Mouse (Mus musculus) limb, embryonic 14.5 days (tissue): ENCODE results near the gene Arhgap24. TPM values are rescaled to one million over a fixed set of nuclear protein-coding genes. Genes with fewer than 3 reads are reported as not detected.

ENCODE experiments used
- ATAC-seq: fragments of 200-750 bp; cut with Nextera tagmentation; 2 replicates; pipeline ENCODE4 v1.8.0; 2017; ENCODE audit warnings: low read depth, moderate number of reproducible peaks, moderate TSS enrichment; ENCODE audit not compliant: low FRiP score
- DNase-seq: peaks from one replicate; pipeline ENCODE4 v3.0.0-alpha.2; 2015; ENCODE audit warnings: low spot score
- H3K27ac ChIP-seq: fragments of 300-500 bp; sonication (generic); replicated peaks from 2 replicates; pipeline ENCODE4 v1.5.1; 2014; ENCODE audit warnings: low read depth, mild to moderate bottlenecking, low read length, moderate library complexity, mixed read lengths
- H3K27me3 ChIP-seq: fragments of 300-500 bp; sonication (generic); 2 replicates; pipeline ENCODE4 v1.6.1; 2014; ENCODE audit warnings: low read length, mixed read lengths; ENCODE audit not compliant: control insufficient read depth, insufficient read depth
- H3K36me3 ChIP-seq: fragments of 300-500 bp; sonication (generic); 2 replicates; pipeline ENCODE4 v1.6.1; 2014; ENCODE audit warnings: mild to moderate bottlenecking, low read length, moderate library complexity, mixed read lengths; ENCODE audit not compliant: control insufficient read depth, insufficient read depth
- H3K4me1 ChIP-seq: fragments of 300-500 bp; sonication (generic); 2 replicates; pipeline ENCODE4 v1.6.1; 2014; ENCODE audit warnings: antibody characterized with exemption, low read length, mixed read lengths; ENCODE audit not compliant: control insufficient read depth, insufficient read depth
- H3K4me2 ChIP-seq: fragments of 300-500 bp; sonication (generic); replicated peaks from 2 replicates; pipeline ENCODE4 v1.6.1; 2014; ENCODE audit warnings: low read depth, mild to moderate bottlenecking, low read length, moderate library complexity; ENCODE audit not compliant: severe bottlenecking
- H3K4me3 ChIP-seq: fragments of 300-500 bp; sonication (generic); replicated peaks from 2 replicates; pipeline ENCODE4 v1.5.1; 2014; ENCODE audit warnings: low read length
- H3K9ac ChIP-seq: fragments of 300-500 bp; sonication (generic); 2 replicates; pipeline ENCODE4 v1.6.1; 2014; ENCODE audit warnings: mild to moderate bottlenecking, low read depth, low read length, moderate library complexity; ENCODE audit not compliant: severe bottlenecking
- H3K9me3 ChIP-seq: fragments of 300-500 bp; sonication (generic); 2 replicates; pipeline ENCODE4 v1.6.1; 2016; ENCODE audit warnings: low read length; ENCODE audit not compliant: control insufficient read depth
- POLR2A ChIP-seq: fragments of 200-500 bp; IDR thresholded peaks from 2 replicates; pipeline ENCODE4 v1.8.0; 2012; ENCODE audit warnings: inconsistent platforms, mild to moderate bottlenecking, moderate library complexity, borderline replicate concordance; ENCODE audit not compliant: insufficient read depth, insufficient read length; ENCODE audit errors: extremely low read depth
- WGBS: fragments of 180-500 bp; shearing (Covaris S2); extraction: QIAGEN DNeasy Blood & Tissue Kit; methylation state at CpG from one replicate; pipeline ENCODE4 v1.1.7; 2014; 5-methylcytosine and 5-hydroxymethylcytosine counted together
- polyA plus RNA-seq, 2 experiments: library from polyadenylated mRNA; depleted of rRNA in 1 of 2; stranded (reverse) in 1 of 2; unstranded in 1 of 2; fragments of >200 nt; fragmentation: Nextera tagmentation in 1 of 2; extraction: Ambion mirVana in 1 of 2; gene quantifications; 2 replicates each; pipeline versions ENCODE4 v1.2.1 to v1.2.3; 2012 to 2014

Gene Arhgap24
- polyA plus RNA-seq, 2 experiments: 20.2 to 25.8 TPM

- H3K27ac ChIP-seq: no peak overlapping the region
- ATAC-seq (no peak), DNase-seq (no peak)
These were observed 248.3 kb downstream of the Arhgap24 start for GRCm38 (mm10) chr5:102729476-102729875.

DNA sequence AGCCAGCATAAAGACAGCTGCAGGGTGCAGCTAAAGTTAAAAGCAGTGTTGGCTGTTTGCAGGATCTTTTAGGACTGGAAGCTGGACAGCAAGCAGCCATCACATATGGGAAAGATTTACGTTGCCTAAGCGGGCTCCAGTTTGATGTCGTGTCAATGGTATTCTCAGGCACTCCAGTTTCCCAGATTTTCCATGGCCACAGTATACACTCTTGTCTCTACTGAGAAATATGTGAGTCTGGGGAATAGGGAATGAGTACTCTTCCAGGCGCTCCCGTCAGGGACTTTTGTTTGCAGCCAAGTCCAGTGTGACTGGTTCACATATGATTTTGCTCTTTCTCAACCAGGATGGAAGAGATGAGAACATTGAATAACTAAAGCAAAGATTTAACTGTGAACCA, 254.9 kb downstream of the Arhgap24 start:
- Histone ChIP-seq H3K9ac (no peak overlapping the region), H3K27me3 (no peaks in the 10 kb centered on the region), H3K4me1 (peaks cover 7% of the 10 kb centered on the region), H3K36me3 (no peaks in the 10 kb centered on the region), H3K4me3 (no peak overlapping the region), H3K9me3 (no peaks in the 10 kb centered on the region), H3K27ac (peak overlapping the region; percentile 63), H3K4me2 (0 out of 2 replicates have a peak overlapping the region, but pooled peaks have one; percentile 5)
- peak; percentile 90 for DNase-seq
- no peak for TF ChIP-seq POLR2A
- peak; percentile 93 for ATAC-seq
- WGBS: 17% methylated on average over 5 of the region's 5 CpGs

More at GRCm38 (mm10) chr5:102729476-102729875, 248.3 kb downstream of the Arhgap24 start:
- Histone ChIP-seq H3K27me3 (no peaks in the 10 kb centered on the region), H3K4me1 (peaks cover 19% of the 10 kb centered on the region), H3K9me3 (no peaks in the 10 kb centered on the region), H3K4me2 (no peak overlapping the region), H3K9ac (no peak overlapping the region), H3K4me3 (no peak overlapping the region), H3K36me3 (no peaks in the 10 kb centered on the region)
- TF ChIP-seq POLR2A: no peak
- WGBS: 52% methylated on average over 3 of the region's 3 CpGs

GRCm38 (mm10) chr5:102742554-102743255, 261.5 kb downstream of the Arhgap24 start:
- no peak overlapping the region for H3K9ac ChIP-seq
- no peaks in the 10 kb centered on the region for H3K9me3 ChIP-seq
- H3K4me2 ChIP-seq: no peak overlapping the region
- H3K27me3 ChIP-seq: no peaks in the 10 kb centered on the region
- TF ChIP-seq POLR2A: no peak
- ATAC-seq (no peak), DNase-seq (no peak)
- H3K4me1 ChIP-seq: peaks cover 9% of the 10 kb centered on the region
- H3K36me3 ChIP-seq: no peaks in the 10 kb centered on the region
- no peak overlapping the region for H3K4me3 ChIP-seq
- H3K27ac ChIP-seq: no peak overlapping the region
- 59% methylated on average over 5 of the region's 5 CpGs for WGBS

- no peak for ATAC-seq
- WGBS: 55% methylated on average over 3 of the region's 3 CpGs
- no peak overlapping the region for H3K27ac ChIP-seq
- H3K4me1 ChIP-seq: peaks cover 9% of the 10 kb centered on the region
- TF ChIP-seq POLR2A: no peak
- DNase-seq: no peak
- H3K9ac ChIP-seq: no peak overlapping the region
- H3K9me3 ChIP-seq: no peaks in the 10 kb centered on the region
- no peaks in the 10 kb centered on the region for H3K36me3 ChIP-seq
- H3K27me3 ChIP-seq: no peaks in the 10 kb centered on the region
- no peak overlapping the region for H3K4me2 ChIP-seq
- H3K4me3 ChIP-seq: no peak overlapping the region
These were observed 262.2 kb downstream of the Arhgap24 start for GRCm38 (mm10) chr5:102743436-102743835.

- no peak overlapping the region for H3K4me3 ChIP-seq
- no peak overlapping the region; the same call in 1 of the 2 replicates for H3K27ac ChIP-seq
- no peaks in the 10 kb centered on the region for H3K36me3 ChIP-seq
- DNase-seq (no peak), ATAC-seq (no peak)
- 33% methylated on average over 4 of the region's 4 CpGs for WGBS
- no peak overlapping the region for H3K9ac ChIP-seq
- no peaks in the 10 kb centered on the region for H3K9me3 ChIP-seq
- H3K27me3 ChIP-seq: no peaks in the 10 kb centered on the region
- H3K4me1 ChIP-seq: peaks cover 12% of the 10 kb centered on the region
- no peak overlapping the region for H3K4me2 ChIP-seq
- no peak for TF ChIP-seq POLR2A
These were observed 262.9 kb downstream of the Arhgap24 start for GRCm38 (mm10) chr5:102744051-102744450.
